Comparison of ENCODE assay signal across 15 mouse cellular contexts in the genomic region with DNA sequence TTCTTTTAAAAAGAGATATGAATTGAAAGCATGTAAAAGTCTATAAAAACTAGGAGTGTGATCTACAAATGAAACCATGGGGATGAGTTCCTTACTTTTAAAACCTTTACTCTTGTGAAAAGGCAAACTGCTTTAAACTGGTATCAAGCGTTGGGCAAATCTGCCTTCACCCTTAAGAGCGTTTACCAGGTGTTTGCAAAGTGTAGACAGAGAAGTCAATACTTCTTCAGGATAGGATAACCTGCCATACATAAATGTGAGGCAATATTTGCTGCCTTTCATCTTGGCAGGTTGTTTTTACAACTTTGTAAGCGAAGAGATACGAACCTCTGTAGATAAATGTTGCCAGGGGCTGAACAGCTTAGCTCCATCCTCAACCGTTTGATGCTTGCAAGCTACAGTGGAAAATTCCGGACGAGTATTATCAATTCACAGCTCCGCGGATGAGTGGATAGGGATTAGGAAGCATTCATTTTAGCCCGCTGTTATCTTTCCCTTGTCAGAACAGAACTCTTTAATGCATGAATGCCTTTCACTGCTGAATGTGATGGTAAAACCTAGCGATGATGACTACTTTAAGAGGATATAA.
"Had no signal": no experiment of that assay in that cellular context is flagged by ENCODE, and none has a peak within 500 bp of the region (broad histone marks: within the 10 kb centered on the region; RNA-seq: fewer than 3 reads in every experiment).

No protein-coding gene starts in this region.

- H3K4me2 ChIP-seq: kidney, embryonic 15.5 days; liver, embryonic 11.5 days; liver, embryonic 15.5 days; lung, embryonic 15.5 days; midbrain, embryonic 11.5 days; neural tube, embryonic 12.5 days had no signal

- H3K27me3 ChIP-seq: kidney, embryonic 15.5 days; liver, embryonic 15.5 days; lung, embryonic 15.5 days; megakaryocyte, embryonic 14.5 days; neural tube, embryonic 12.5 days had no signal

- H3K9me3 ChIP-seq: kidney, embryonic 15.5 days; limb, embryonic 10.5 days; liver, embryonic 15.5 days; lung, embryonic 15.5 days; neural tube, embryonic 12.5 days had no signal

- H3K4me3 ChIP-seq: kidney, embryonic 15.5 days; left cerebral cortex, adult 2 months; limb, embryonic 10.5 days; liver, embryonic 15.5 days; lung, embryonic 15.5 days; megakaryocyte, embryonic 14.5 days; neural tube, embryonic 12.5 days had no signal

- H3K36me3 ChIP-seq: kidney, embryonic 15.5 days; limb, embryonic 10.5 days; liver, embryonic 15.5 days; lung, embryonic 15.5 days; neural tube, embryonic 12.5 days had no signal

- H3K4me1 ChIP-seq: kidney, embryonic 15.5 days; limb, embryonic 10.5 days; liver, embryonic 15.5 days; lung, embryonic 15.5 days; megakaryocyte, embryonic 14.5 days; neural tube, embryonic 12.5 days had no signal

- H3K9ac ChIP-seq: kidney, embryonic 15.5 days; liver, embryonic 15.5 days; lung, embryonic 15.5 days; neural tube, embryonic 12.5 days had no signal

- H3K27ac ChIP-seq: kidney, embryonic 15.5 days; left cerebral cortex, adult 2 months; limb, embryonic 10.5 days; liver, embryonic 15.5 days; lung, embryonic 15.5 days; macrophage; neural tube, embryonic 12.5 days had no signal

- DNase-seq: kidney, adult 2 months; kidney, postnatal 14 days; lung, postnatal 14 days; right cerebral cortex, postnatal 14 days; thymus, postnatal 36 days had no signal
